Mouse (Mus musculus): Measurements from ENCODE around the gene Ccdc155.

DNA sequence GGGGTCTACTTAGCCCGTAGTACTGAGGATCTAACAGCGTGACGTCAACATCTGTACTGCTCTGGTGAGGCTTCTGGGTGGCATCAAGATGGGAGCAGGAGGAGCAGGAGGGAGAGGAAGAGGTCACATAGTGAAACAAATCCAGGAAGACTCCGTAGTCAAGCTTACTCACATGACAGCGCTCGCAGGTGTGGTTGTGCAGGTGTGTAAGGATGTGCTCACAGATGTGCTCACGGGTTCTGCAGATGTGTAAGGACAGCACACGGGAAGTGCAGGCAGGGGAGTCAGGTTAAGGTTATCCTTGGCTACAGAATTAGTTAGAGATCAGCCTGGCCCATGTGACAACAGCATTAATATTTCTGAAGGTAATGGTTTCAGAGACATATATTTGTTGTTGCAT, 49.1 kb upstream of the Ccdc155 start:
- TF ChIP-seq CTCF (IDR thresholded peaks at IDR 0.05; ENCODE audit: borderline replicate concordance, extremely low read depth, insufficient read depth, insufficient read length) (no peak), POLR2A (IDR thresholded peaks at IDR 0.05; ENCODE audit: borderline replicate concordance, extremely low read depth, insufficient read depth, insufficient read length, poor library complexity, severe bottlenecking) (no peak)

Data from brain, embryonic 14.5 days (tissue).